Mouse (Mus musculus) ES-E14 (cell line): ENCODE data around the gene Myo3a.

ENCODE experiments used
- CHD2 ChIP-seq: IDR thresholded peaks from 2 replicates; pipeline ENCODE4 v1.6.1; 2014; ENCODE audit warnings: mild to moderate bottlenecking, low read depth, low read length, inconsistent platforms
- HCFC1 ChIP-seq: IDR thresholded peaks from 2 replicates; pipeline ENCODE4 v1.6.1; 2012; ENCODE audit warnings: low read length, inconsistent platforms, borderline replicate concordance; ENCODE audit not compliant: insufficient read depth

DNA sequence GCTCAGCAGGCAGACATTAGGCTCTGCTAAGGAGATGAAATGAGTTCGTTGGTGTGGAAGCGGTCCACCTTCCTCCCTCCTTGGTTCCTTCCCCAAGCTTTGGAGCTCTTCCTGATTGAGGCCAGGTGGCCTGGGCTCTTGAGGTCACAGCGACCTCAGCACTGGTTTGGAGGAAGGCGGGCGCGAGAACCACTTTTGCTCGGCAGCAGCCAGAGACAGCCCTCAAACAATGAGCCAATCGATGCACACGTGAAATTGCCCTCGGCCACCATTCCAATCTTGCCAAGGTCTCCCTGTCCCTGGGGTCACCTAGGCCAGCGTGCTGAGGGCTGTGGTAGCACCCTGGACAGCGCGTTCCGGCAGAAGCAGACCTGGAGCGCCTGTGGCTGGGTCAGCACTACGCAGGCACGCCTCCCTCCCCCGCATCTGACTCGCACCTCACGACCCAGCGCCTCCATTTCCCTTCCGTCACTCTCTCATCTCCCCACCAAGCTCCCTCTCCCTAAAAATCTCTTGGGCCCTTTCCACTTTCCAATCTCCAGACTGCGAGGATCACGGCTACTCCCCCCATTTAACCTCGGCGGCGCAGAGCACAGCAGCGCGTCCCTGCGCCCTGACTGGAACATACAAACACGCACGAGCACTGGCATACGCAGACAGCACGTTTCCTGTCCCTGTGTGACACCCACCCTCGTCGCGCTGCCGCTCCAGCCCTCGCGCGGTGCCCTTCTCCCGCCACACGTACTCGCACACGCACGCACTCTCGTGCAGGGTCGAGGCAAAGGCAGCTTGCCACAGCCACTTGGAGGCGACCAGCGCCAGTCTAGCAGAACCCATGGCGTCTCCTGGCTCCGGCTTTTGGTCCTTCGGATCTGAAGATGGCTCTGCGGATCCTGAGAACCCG is 394.8 kb downstream of the Myo3a start, which contains the start of gene Gad2:
- TF ChIP-seq CHD2 (no peak), HCFC1 (no peak)
